ENCODE assay signal across 23 mouse cellular contexts in the genomic region with DNA sequence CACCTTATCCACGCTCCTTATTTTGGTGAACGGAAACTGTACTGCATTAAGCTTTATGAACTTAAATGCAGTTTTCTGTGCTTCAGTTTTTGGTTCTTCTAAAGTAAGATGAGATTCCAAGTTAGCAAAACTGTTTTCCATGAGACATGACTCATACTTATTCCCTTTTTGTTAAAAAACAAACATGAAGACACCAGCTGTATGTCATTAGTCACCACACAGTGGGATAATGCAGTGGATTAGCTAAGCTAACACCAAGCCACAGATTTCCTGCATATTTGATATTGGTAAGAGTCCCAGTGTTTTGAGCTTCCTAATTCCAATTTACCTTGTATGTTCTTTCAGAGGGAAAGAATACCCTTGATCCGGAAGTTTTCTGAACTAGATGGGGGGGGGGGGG. TPM values are rescaled to one million over a fixed set of nuclear protein-coding genes. Genes with fewer than 3 reads are reported as not detected.
"Had no signal": no experiment of that assay in that cellular context is flagged by ENCODE, and none has a peak within 500 bp of the region (broad histone marks: within the 10 kb centered on the region; RNA-seq: fewer than 3 reads in every experiment).

No protein-coding gene starts in this region.

- H3K4me3 ChIP-seq: kidney, embryonic 15.5 days; limb, embryonic 15.5 days; liver, embryonic 12.5 days; midbrain, embryonic 10.5 days; neural tube, embryonic 15.5 days had no signal

- H3K36me3 ChIP-seq: kidney, embryonic 15.5 days; limb, embryonic 15.5 days; liver, embryonic 12.5 days; midbrain, embryonic 10.5 days; neural tube, embryonic 15.5 days had no signal

- H3K9me3 ChIP-seq: kidney, embryonic 15.5 days; limb, embryonic 15.5 days; liver, embryonic 12.5 days; midbrain, embryonic 10.5 days; neural tube, embryonic 15.5 days had no signal

- DNase-seq: kidney, postnatal 14 days; layer of hippocampus, postnatal 36 days; lung, embryonic 14.5 days; lung, postnatal 10 days; lung, postnatal 4 days; right cerebral cortex, adult 18-20 months; right cerebral cortex, postnatal 25 days; thymus, adult 18-20 months; thymus, postnatal 14 days had no signal

- H3K27me3 ChIP-seq: kidney, embryonic 15.5 days; limb, embryonic 15.5 days; liver, embryonic 12.5 days; neural tube, embryonic 15.5 days had no signal

- H3K4me2 ChIP-seq: kidney, embryonic 15.5 days; limb, embryonic 15.5 days; liver, embryonic 12.5 days; lung, embryonic 14.5 days; neural tube, embryonic 15.5 days had no signal

- H3K9ac ChIP-seq: kidney, embryonic 15.5 days; limb, embryonic 15.5 days; liver, embryonic 12.5 days; lung, embryonic 14.5 days; neural tube, embryonic 15.5 days had no signal

- H3K27ac ChIP-seq: kidney, embryonic 15.5 days; limb, embryonic 15.5 days; liver, embryonic 12.5 days; midbrain, embryonic 10.5 days; neural tube, embryonic 15.5 days; stomach, postnatal 0 days had no signal

- H3K4me1 ChIP-seq: kidney, embryonic 15.5 days; limb, embryonic 15.5 days; liver, embryonic 12.5 days; midbrain, embryonic 10.5 days; neural tube, embryonic 15.5 days had no signal

- ATAC-seq: liver, embryonic 12.5 days; midbrain, embryonic 16.5 days had no signal

RNA-seq across cellular contexts. Expression of a gene that starts 9.5 kb away (rescaled TPM):
- total RNA-seq: layer of hippocampus, postnatal 36 days; left cerebral cortex, adult 8-10 months; left cerebral cortex, postnatal 25 days; megakaryocyte, adult 5-6 weeks had no signal
- polyA plus RNA-seq: kidney, embryonic 15.5 days; limb, embryonic 11.5 days; limb, embryonic 15.5 days; liver, embryonic 12.5 days; liver, embryonic 16.5 days; lung, embryonic 14.5 days; midbrain, embryonic 10.5 days; midbrain, embryonic 16.5 days; neural tube, embryonic 11.5 days; small intestine, adult 2 months; stomach, postnatal 0 days had no signal

RNA-seq across cellular contexts. Expression of a gene that starts 11.6 kb away (rescaled TPM):
- total RNA-seq: megakaryocyte, adult 5-6 weeks had no signal
- polyA plus RNA-seq: kidney, embryonic 15.5 days; limb, embryonic 11.5 days; limb, embryonic 15.5 days; liver, embryonic 12.5 days; liver, embryonic 16.5 days; lung, embryonic 14.5 days; midbrain, embryonic 10.5 days; midbrain, embryonic 16.5 days; neural tube, embryonic 11.5 days; small intestine, adult 2 months; stomach, postnatal 0 days had no signal

RNA-seq across cellular contexts. Expression of a gene that starts 18.1 kb away (rescaled TPM):
- total RNA-seq: layer of hippocampus, postnatal 36 days; left cerebral cortex, adult 8-10 months; left cerebral cortex, postnatal 25 days; megakaryocyte, adult 5-6 weeks had no signal
- polyA plus RNA-seq: kidney, embryonic 15.5 days; limb, embryonic 11.5 days; limb, embryonic 15.5 days; liver, embryonic 12.5 days; liver, embryonic 16.5 days; lung, embryonic 14.5 days; midbrain, embryonic 10.5 days; midbrain, embryonic 16.5 days; neural tube, embryonic 11.5 days; neural tube, embryonic 15.5 days; small intestine, adult 2 months; stomach, postnatal 0 days had no signal

RNA-seq across cellular contexts. Expression of a gene that starts 27.8 kb away (rescaled TPM):
- total RNA-seq: layer of hippocampus, postnatal 36 days; megakaryocyte, adult 5-6 weeks had no signal
- polyA plus RNA-seq: kidney, embryonic 15.5 days; limb, embryonic 11.5 days; limb, embryonic 15.5 days; liver, embryonic 12.5 days; liver, embryonic 16.5 days; lung, embryonic 14.5 days; midbrain, embryonic 10.5 days; midbrain, embryonic 16.5 days; neural tube, embryonic 11.5 days; neural tube, embryonic 15.5 days; small intestine, adult 2 months; stomach, postnatal 0 days had no signal

RNA-seq across cellular contexts. Expression of a gene that starts 28.3 kb away (rescaled TPM):
- total RNA-seq: layer of hippocampus, postnatal 36 days; left cerebral cortex, adult 8-10 months; left cerebral cortex, postnatal 25 days; megakaryocyte, adult 5-6 weeks had no signal
- polyA plus RNA-seq: kidney, embryonic 15.5 days; limb, embryonic 11.5 days; limb, embryonic 15.5 days; liver, embryonic 12.5 days; liver, embryonic 16.5 days; lung, embryonic 14.5 days; midbrain, embryonic 10.5 days; neural tube, embryonic 11.5 days; neural tube, embryonic 15.5 days; small intestine, adult 2 months; stomach, postnatal 0 days had no signal
